24 mouse cellular contexts compared by ENCODE assay signal in genomic region chr11:26683850-26684249, GRCm38 (mm10).
"Had no signal": no experiment of that assay in that cellular context is flagged by ENCODE, and none has a peak within 500 bp of the region (broad histone marks: within the 10 kb centered on the region; RNA-seq: fewer than 3 reads in every experiment).

No protein-coding gene starts in this region.

- ATAC-seq: hindbrain, embryonic 16.5 days; inflammation-experienced regulatory T-cells, adult 6 months had no signal

- H3K27ac ChIP-seq: gastrocnemius, adult 2 months; heart, embryonic 10.5 days; hindbrain, embryonic 10.5 days; hindbrain, embryonic 12.5 days; hindbrain, embryonic 14.5 days; layer of hippocampus, adult 2 months; left cerebral cortex, adult 2 months; limb, embryonic 10.5 days; limb, embryonic 12.5 days; liver, embryonic 13.5 days had no signal

- H3K4me3 ChIP-seq: gastrocnemius, adult 2 months; heart, embryonic 10.5 days; heart, embryonic 12.5 days; hindbrain, embryonic 10.5 days; hindbrain, embryonic 12.5 days; layer of hippocampus, adult 2 months; left cerebral cortex, adult 2 months; limb, embryonic 10.5 days; limb, embryonic 12.5 days; liver, embryonic 13.5 days had no signal

- H3K9ac ChIP-seq: heart, embryonic 12.5 days; hindbrain, embryonic 12.5 days; hindbrain, embryonic 14.5 days; limb, embryonic 12.5 days; liver, embryonic 13.5 days had no signal

- H3K4me1 ChIP-seq: heart, embryonic 10.5 days; heart, embryonic 12.5 days; hindbrain, embryonic 12.5 days; limb, embryonic 12.5 days; liver, embryonic 13.5 days had no signal

- H3K4me2 ChIP-seq: heart, embryonic 12.5 days; hindbrain, embryonic 12.5 days; hindbrain, embryonic 14.5 days; limb, embryonic 12.5 days; liver, embryonic 13.5 days had no signal

- H3K36me3 ChIP-seq: heart, embryonic 10.5 days; heart, embryonic 12.5 days; hindbrain, embryonic 10.5 days; hindbrain, embryonic 12.5 days; limb, embryonic 10.5 days; limb, embryonic 12.5 days; liver, embryonic 13.5 days had no signal

- H3K9me3 ChIP-seq: heart, embryonic 10.5 days; heart, embryonic 12.5 days; hindbrain, embryonic 10.5 days; hindbrain, embryonic 12.5 days; limb, embryonic 10.5 days; limb, embryonic 12.5 days; liver, embryonic 13.5 days had no signal

- DNase-seq: gastrocnemius, adult 2 months; gastrocnemius, postnatal 10 days; gastrocnemius, postnatal 25 days; heart, adult 18-20 months; heart, postnatal 10 days; heart, postnatal 4 days; kidney, adult 18-20 months; kidney, adult 8-10 months; kidney, postnatal 10 days; kidney, postnatal 25 days; kidney, postnatal 4 days; liver; liver, embryonic 13.5 days had no signal

- H3K27me3 ChIP-seq: heart, embryonic 12.5 days; hindbrain, embryonic 12.5 days; limb, embryonic 12.5 days; liver, embryonic 13.5 days had no signal
